27 mouse cellular contexts compared by ENCODE assay signal in the genomic region with DNA sequence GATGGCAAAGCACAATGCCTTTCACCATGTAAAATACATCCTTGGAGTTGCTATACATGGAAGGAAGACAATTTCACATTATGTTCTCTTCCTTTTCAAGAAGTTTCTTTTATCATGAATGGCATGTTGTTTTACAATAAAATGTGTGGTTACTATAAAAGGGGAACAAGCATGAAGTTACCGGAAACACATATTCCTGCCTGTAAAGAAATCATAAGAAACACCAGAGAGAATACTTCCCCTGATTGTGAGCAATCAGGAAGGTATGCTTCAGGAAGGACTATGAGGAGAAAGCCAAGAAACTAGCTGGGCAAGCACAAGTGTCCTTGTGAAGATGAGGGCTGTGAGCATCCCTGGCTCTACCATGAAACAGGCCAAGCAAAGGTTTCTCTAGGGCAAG. TPM values are rescaled to one million over a fixed set of nuclear protein-coding genes. Genes with fewer than 3 reads are reported as not detected.
A peak's percentile ranks its signal among the peaks of the same experiment; 100 is the strongest.
DNase-seq lines count a peak whose midpoint lies in the region; ATAC-seq and TF ChIP-seq lines count a peak whose summit lies in the region.
"Had no signal": no experiment of that assay in that cellular context is flagged by ENCODE, and none has a peak within 500 bp of the region (broad histone marks: within the 10 kb centered on the region; RNA-seq: fewer than 3 reads in every experiment).

No protein-coding gene starts in this region.

- peaks cover 24% of the 10 kb centered on the region for H3K4me1 ChIP-seq in liver, postnatal 0 days (ENCODE audit: insufficient read depth)
- peaks cover 2% of the 10 kb centered on the region; the same call in 1 of the 2 replicates for H3K4me1 ChIP-seq in liver, embryonic 11.5 days (replicated peaks; ENCODE audit: control insufficient read depth, insufficient read depth, low read length)
- peaks cover 12% of the 10 kb centered on the region; the same call in 1 of the 2 replicates for H3K4me1 ChIP-seq in brown adipose tissue, adult 24 weeks (ENCODE audit: control insufficient read depth, insufficient read depth, insufficient read length, low read length)
- H3K4me1 ChIP-seq: embryonic facial prominence, embryonic 13.5 days; forebrain, embryonic 12.5 days; heart, embryonic 15.5 days; hindbrain, embryonic 10.5 days had no signal

- no peak overlapping the region for H3K4me3 ChIP-seq in liver, postnatal 0 days (ENCODE audit: low read depth, low read length)
- no peak overlapping the region for H3K4me3 ChIP-seq in liver, embryonic 11.5 days (ENCODE audit: low read depth, low read length)
- no peak overlapping the region for H3K4me3 ChIP-seq in brown adipose tissue, adult 24 weeks (ENCODE audit: insufficient read depth, low read depth, low read length)
- no peak overlapping the region for H3K4me3 ChIP-seq in macrophage (ENCODE audit: inconsistent target)
- H3K4me3 ChIP-seq: embryonic facial prominence, embryonic 13.5 days; forebrain, embryonic 12.5 days; gastrocnemius, adult 2 months; heart, embryonic 15.5 days; hindbrain, embryonic 10.5 days had no signal

- H3K9me3 ChIP-seq in liver, postnatal 0 days (ENCODE audit: low read length), result no peaks in the 10 kb centered on the region
- no peaks in the 10 kb centered on the region for H3K9me3 ChIP-seq in liver, embryonic 11.5 days (ENCODE audit: control insufficient read depth, low read length)
- H3K9me3 ChIP-seq: embryonic facial prominence, embryonic 13.5 days; forebrain, embryonic 12.5 days; heart, embryonic 15.5 days; hindbrain, embryonic 10.5 days had no signal

- no peak overlapping the region for H3K4me2 ChIP-seq in liver, postnatal 0 days (ENCODE audit: low read depth, low read length)
- H3K4me2 ChIP-seq in liver, embryonic 11.5 days, result no peak overlapping the region
- H3K4me2 ChIP-seq: embryonic facial prominence, embryonic 13.5 days; forebrain, embryonic 12.5 days; heart, embryonic 11.5 days; heart, embryonic 15.5 days; hindbrain, embryonic 14.5 days had no signal

- TF ChIP-seq EP300 in liver, postnatal 0 days (IDR thresholded peaks at IDR 0.05; ENCODE audit: low read depth), result 0 out of 2 replicates have a peak, but pooled peaks have one; percentile 11

- H3K79me2 ChIP-seq in macrophage (ENCODE audit: inconsistent target), result no peaks in the 10 kb centered on the region

- peak overlapping the region; percentile 22; the same call in 1 of the 2 replicates for H3K27ac ChIP-seq in liver, postnatal 0 days (ENCODE audit: low read depth)
- no peak overlapping the region for H3K27ac ChIP-seq in liver, embryonic 11.5 days (ENCODE audit: low read depth, low read length)
- H3K27ac ChIP-seq in brown adipose tissue, adult 24 weeks (replicated peaks; ENCODE audit: low read depth, low read length), result peak overlapping the region; percentile 46
- H3K27ac ChIP-seq in macrophage, result peak overlapping the region; percentile 91
- H3K27ac ChIP-seq: embryonic facial prominence, embryonic 13.5 days; forebrain, embryonic 12.5 days; gastrocnemius, adult 2 months; heart, embryonic 15.5 days; hindbrain, embryonic 10.5 days; hindbrain, embryonic 14.5 days had no signal

- TF ChIP-seq CTCF in liver, postnatal 0 days (IDR thresholded peaks at IDR 0.05; ENCODE audit: low read depth), result no peak

- no peak for ATAC-seq in liver, postnatal 0 days
- ATAC-seq in liver, embryonic 11.5 days (replicated peaks; ENCODE audit: low FRiP score), result no peak
- ATAC-seq: activated CD4-positive, CD25-positive, alpha-beta regulatory T cell, adult 4 months; forebrain, postnatal 0 days; Patski had no signal

- no peak overlapping the region for H3K9ac ChIP-seq in liver, postnatal 0 days (replicated peaks)
- no peak overlapping the region for H3K9ac ChIP-seq in liver, embryonic 11.5 days (ENCODE audit: low read depth, low read length)
- H3K9ac ChIP-seq: embryonic facial prominence, embryonic 13.5 days; forebrain, embryonic 12.5 days; forebrain, postnatal 0 days; heart, embryonic 15.5 days; hindbrain, embryonic 14.5 days had no signal

- WGBS in liver, postnatal 0 days (ENCODE audit: insufficient replicate concordance), result 43% methylated on average over 1 of the region's 1 CpGs
- 67% methylated on average over 1 of the region's 1 CpGs for WGBS in liver, embryonic 11.5 days
- 0% methylated on average over 1 of the region's 1 CpGs for WGBS in macrophage (ENCODE audit: missing documents)

- no peak for DNase-seq in liver, postnatal 0 days
- no peak for DNase-seq in liver, embryonic 11.5 days (ENCODE audit: low spot score)
- peak; percentile 34 for DNase-seq in splenic B cell, adult 2 months (ENCODE audit: low read depth, low spot score)
- no peak for DNase-seq in kidney, postnatal 10 days
- no peak for DNase-seq in cerebellum, postnatal 25 days
- no peak for DNase-seq in left cerebral cortex, postnatal 25 days (ENCODE audit: low spot score in 2 of 2)
- DNase-seq: adrenal gland, postnatal 14 days; cerebellum, adult 11 months; cerebellum, adult 8-10 months; cerebellum, postnatal 14 days; forebrain, postnatal 0 days; gastrocnemius, adult 2 months; gastrocnemius, postnatal 25 days; heart, adult 11 months; heart, postnatal 14 days had no signal

- H3K36me3 ChIP-seq in liver, postnatal 0 days (replicated peaks; ENCODE audit: insufficient read depth, low read length), result no peaks in the 10 kb centered on the region
- H3K36me3 ChIP-seq in liver, embryonic 11.5 days (ENCODE audit: control insufficient read depth, insufficient read depth, low read length), result no peaks in the 10 kb centered on the region
- H3K36me3 ChIP-seq in macrophage (ENCODE audit: inconsistent target), result no peaks in the 10 kb centered on the region
- no peaks in the 10 kb centered on the region for H3K36me3 ChIP-seq in splenic B cell, adult 2 months (ENCODE audit: control insufficient read depth, insufficient read depth, low read length, poor library complexity, severe bottlenecking)
- H3K36me3 ChIP-seq: embryonic facial prominence, embryonic 13.5 days; forebrain, embryonic 12.5 days; heart, embryonic 15.5 days; hindbrain, embryonic 10.5 days had no signal

- H3K27me3 ChIP-seq in liver, postnatal 0 days (ENCODE audit: insufficient read depth, low read length), result no peaks in the 10 kb centered on the region
- H3K27me3 ChIP-seq in liver, embryonic 11.5 days (replicated peaks; ENCODE audit: control insufficient read depth, insufficient read depth, low read length), result no peaks in the 10 kb centered on the region
- H3K27me3 ChIP-seq in splenic B cell, adult 2 months (ENCODE audit: control insufficient read depth, insufficient read depth, low read length, poor library complexity, severe bottlenecking), result no peaks in the 10 kb centered on the region
- H3K27me3 ChIP-seq: embryonic facial prominence, embryonic 13.5 days; forebrain, embryonic 12.5 days; heart, embryonic 15.5 days; Patski had no signal

- intact Hi-C loops in left cerebral cortex, postnatal 25 days (cut with DNase I), result no loop called here

RNA-seq across cellular contexts. Expression of a gene that starts 17.3 kb away (rescaled TPM):
- polyA plus RNA-seq in liver, postnatal 0 days (2015; fragmentation: Nextera tagmentation; extraction: Ambion mirVana), result 2.9 and 3.0 TPM in 2 replicates
- polyA plus RNA-seq in liver, embryonic 11.5 days (2014; fragmentation: Nextera tagmentation; extraction: Ambion mirVana), result 1.9 and 2.0 TPM in 2 replicates
- 0.54 and 0.59 TPM in 2 replicates for polyA plus RNA-seq in brown adipose tissue, adult 24 weeks (2012; ENCODE audit: insufficient read depth, insufficient read length, missing spikeins)
- 100 to 1,000 TPM in 1 of 26 experiments, 10 to 100 TPM in 15, 1 to 10 TPM in 10; 3.2 to 114 (median 15.1) TPM for total RNA-seq in macrophage (2018; cell fraction: chromatin; rRNA removed)
- 100 to 1,000 TPM in 2 of 26 experiments, 10 to 100 TPM in 24; 12.2 to 163 (median 31.0) TPM for total RNA-seq in macrophage (2018; cell fraction: cytosol; rRNA removed)
- 100 to 1,000 TPM in 5 of 26 experiments, 10 to 100 TPM in 21; 15.0 to 152 (median 47.8) TPM for total RNA-seq in macrophage (2018; cell fraction: nucleus; rRNA removed)
- polyA plus RNA-seq in macrophage (2018), result 22.8 to 148 TPM (median 64.7 TPM) in 3 replicates
- total RNA-seq in left cerebral cortex, postnatal 25 days (2021), result 1 to 10 TPM in 1 of 2 experiments, under 1 TPM in 1; 0.57 to 1.1 TPM
- polyA plus RNA-seq: Patski had no signal

RNA-seq across cellular contexts. Expression of a gene that starts 27.0 kb away (rescaled TPM):
- polyA plus RNA-seq in liver, postnatal 0 days (2015; fragmentation: Nextera tagmentation; extraction: Ambion mirVana), result 0.09 TPM in 1 of 2 replicates, not detected in the other
- not detected in 2 replicates for polyA plus RNA-seq in liver, embryonic 11.5 days (2014; fragmentation: Nextera tagmentation; extraction: Ambion mirVana)
- not detected in 2 replicates for polyA plus RNA-seq in brown adipose tissue, adult 24 weeks (2012; ENCODE audit: insufficient read depth, insufficient read length, missing spikeins)
- total RNA-seq in macrophage (2018; cell fraction: chromatin; rRNA removed), result 1 to 10 TPM in 20 of 26 experiments, under 1 TPM in 2, not detected in 4; 0.77 to 3.9 (median 1.5) TPM
- total RNA-seq in macrophage (2018; cell fraction: cytosol; rRNA removed), result 1 to 10 TPM in 4 of 26 experiments, under 1 TPM in 22; 0.24 to 1.5 (median 0.67) TPM
- 1 to 10 TPM in 23 of 26 experiments, under 1 TPM in 3; 0.79 to 4.5 (median 2.0) TPM for total RNA-seq in macrophage (2018; cell fraction: nucleus; rRNA removed)
- polyA plus RNA-seq in macrophage (2018), result 0.27 to 1.4 TPM (median 1.0 TPM) in 3 replicates
- not detected for total RNA-seq in left cerebral cortex, postnatal 25 days (2021)
- total RNA-seq: adrenal gland, adult 18-20 months; adrenal gland, postnatal 14 days; forebrain, postnatal 0 days; gastrocnemius, adult 2 months; gastrocnemius, postnatal 25 days; heart, postnatal 14 days had no signal
- polyA plus RNA-seq: activated CD4-positive, CD25-positive, alpha-beta regulatory T cell, adult 4 months; C2C12; embryonic facial prominence, embryonic 13.5 days; forebrain, embryonic 12.5 days; forebrain, postnatal 0 days; heart, embryonic 11.5 days; heart, embryonic 15.5 days; hindbrain, embryonic 10.5 days; hindbrain, embryonic 14.5 days; Patski had no signal
